Comparison of ENCODE assay signal across 22 mouse cellular contexts in genomic region chr10:5153047-5153446, GRCm38 (mm10).
DNase-seq lines count a peak whose midpoint lies in the region; ATAC-seq and TF ChIP-seq lines count a peak whose summit lies in the region.
"Had no signal": no experiment of that assay in that cellular context is flagged by ENCODE, and none has a peak within 500 bp of the region (broad histone marks: within the 10 kb centered on the region; RNA-seq: fewer than 3 reads in every experiment).

No protein-coding gene starts in this region.

- H3K4me1 ChIP-seq in heart, adult 2 months (ENCODE audit: control insufficient read depth, insufficient read depth, low read length): peaks cover 3% of the 10 kb centered on the region
- no peaks in the 10 kb centered on the region for H3K4me1 ChIP-seq in heart, embryonic 12.5 days (replicated peaks)
- H3K4me1 ChIP-seq in heart, postnatal 0 days (ENCODE audit: control insufficient read depth, insufficient read depth): no peaks in the 10 kb centered on the region
- H3K4me1 ChIP-seq in brown adipose tissue, adult 24 weeks (ENCODE audit: control insufficient read depth, insufficient read depth, insufficient read length, low read length): peaks cover 6% of the 10 kb centered on the region; the same call in 1 of the 2 replicates
- H3K4me1 ChIP-seq: forebrain, embryonic 10.5 days; forebrain, embryonic 13.5 days; heart, embryonic 15.5 days had no signal

- peak in 1 of 2 experiments; percentile 17 for DNase-seq in heart, adult 2 months
- DNase-seq in heart, postnatal 0 days (ENCODE audit: low spot score): peak; percentile 14
- no peak for DNase-seq in heart, postnatal 36 days
- no peak for DNase-seq in adrenal gland, adult 2 months
- DNase-seq: adrenal gland, adult 8-10 months; adrenal gland, postnatal 25 days; cerebellum, adult 18-20 months; cerebellum, adult 9-10 months; cerebellum, postnatal 14 days; gastrocnemius, postnatal 25 days had no signal

- H3K4me3 ChIP-seq in heart, adult 2 months: no peak overlapping the region
- no peak overlapping the region for H3K4me3 ChIP-seq in heart, embryonic 12.5 days
- no peak overlapping the region for H3K4me3 ChIP-seq in heart, postnatal 0 days (ENCODE audit: low read depth, low read length)
- no peak overlapping the region for H3K4me3 ChIP-seq in brown adipose tissue, adult 24 weeks (ENCODE audit: insufficient read depth, low read depth, low read length)
- H3K4me3 ChIP-seq: forebrain, embryonic 10.5 days; forebrain, embryonic 13.5 days; heart, embryonic 15.5 days had no signal

- peak; percentile 26; the same call in 1 of the 2 replicates for TF ChIP-seq POLR2A in heart, adult 2 months (IDR thresholded peaks at IDR 0.05; ENCODE audit: insufficient read depth, low read depth, low read length)

- no peak overlapping the region for H3K4me2 ChIP-seq in heart, embryonic 12.5 days
- H3K4me2 ChIP-seq in heart, postnatal 0 days (ENCODE audit: low read depth, low read length): no peak overlapping the region
- H3K4me2 ChIP-seq: forebrain, embryonic 13.5 days; heart, embryonic 11.5 days; heart, embryonic 15.5 days; hindbrain, embryonic 14.5 days had no signal

- no peak overlapping the region for H3K9ac ChIP-seq in heart, adult 2 months (ENCODE audit: low read depth, low read length)
- no peak overlapping the region for H3K9ac ChIP-seq in heart, embryonic 12.5 days
- H3K9ac ChIP-seq in heart, postnatal 0 days (replicated peaks; ENCODE audit: low read depth, low read length): no peak overlapping the region
- H3K9ac ChIP-seq: forebrain, embryonic 13.5 days; heart, embryonic 15.5 days; hindbrain, embryonic 14.5 days had no signal

- no peak for TF ChIP-seq EP300 in heart, adult 2 months (IDR thresholded peaks at IDR 0.05; ENCODE audit: insufficient read depth, low read depth, low read length)
- TF ChIP-seq EP300 in heart, postnatal 0 days (IDR thresholded peaks at IDR 0.05; ENCODE audit: low read depth): peak; percentile 50; the same call in 1 of the 2 replicates

- no peaks in the 10 kb centered on the region for H3K9me3 ChIP-seq in heart, embryonic 12.5 days (replicated peaks)
- no peaks in the 10 kb centered on the region for H3K9me3 ChIP-seq in heart, postnatal 0 days (replicated peaks; ENCODE audit: control insufficient read depth, low read length)
- H3K9me3 ChIP-seq: forebrain, embryonic 10.5 days; forebrain, embryonic 13.5 days; heart, embryonic 15.5 days had no signal

- no peaks in the 10 kb centered on the region for H3K27me3 ChIP-seq in heart, adult 2 months (ENCODE audit: control insufficient read depth, insufficient read depth, low read length)
- no peaks in the 10 kb centered on the region for H3K27me3 ChIP-seq in heart, embryonic 12.5 days (replicated peaks)
- no peaks in the 10 kb centered on the region for H3K27me3 ChIP-seq in heart, postnatal 0 days (ENCODE audit: control insufficient read depth, insufficient read depth, low read length)
- H3K27me3 ChIP-seq: forebrain, embryonic 13.5 days; heart, embryonic 15.5 days had no signal

- no peak for TF ChIP-seq CTCF in heart, adult 2 months (IDR thresholded peaks at IDR 0.05)
- no peak for TF ChIP-seq CTCF in heart, postnatal 0 days (IDR thresholded peaks at IDR 0.05; ENCODE audit: low read depth)

- H3K79me2 ChIP-seq in heart, adult 2 months (replicated peaks; ENCODE audit: control insufficient read depth, insufficient read depth, low read length): no peaks in the 10 kb centered on the region

- peaks cover 7% of the 10 kb centered on the region for H3K36me3 ChIP-seq in heart, adult 2 months (ENCODE audit: control insufficient read depth, insufficient read depth, low read length)
- peaks cover 29% of the 10 kb centered on the region for H3K36me3 ChIP-seq in heart, embryonic 12.5 days
- peaks cover 48% of the 10 kb centered on the region for H3K36me3 ChIP-seq in heart, postnatal 0 days (replicated peaks; ENCODE audit: control insufficient read depth, insufficient read depth, low read length)
- H3K36me3 ChIP-seq: forebrain, embryonic 10.5 days; heart, embryonic 15.5 days had no signal

- intact Hi-C loops in heart, adult 2 months (cut with DNase I): loop anchor here (5.0 kb wide), 1 partner anchor 71 kb away; no protein-coding TSS in a partner anchor
- intact Hi-C loops in heart, postnatal 36 days (cut with DNase I): loop anchor here (1.0 kb wide), 1 partner anchor 93 kb away; no protein-coding TSS in a partner anchor

- 50% methylated on average over 6 of the region's 6 CpGs for WGBS in heart, adult 2 months
- 76% methylated on average over 6 of the region's 6 CpGs for WGBS in heart, embryonic 12.5 days
- 71% methylated on average over 6 of the region's 6 CpGs for WGBS in heart, postnatal 0 days

- H3K27ac ChIP-seq in heart, adult 2 months: peak overlapping the region; percentile 38; the same call in 1 of the 2 replicates
- H3K27ac ChIP-seq in heart, embryonic 12.5 days (ENCODE audit: poor library complexity, severe bottlenecking): no peak overlapping the region
- H3K27ac ChIP-seq in heart, postnatal 0 days (ENCODE audit: low read depth): no peak overlapping the region
- peak overlapping the region; percentile 29 for H3K27ac ChIP-seq in brown adipose tissue, adult 24 weeks (replicated peaks; ENCODE audit: low read depth, low read length)
- H3K27ac ChIP-seq: forebrain, embryonic 10.5 days; forebrain, embryonic 13.5 days; heart, embryonic 15.5 days; hindbrain, embryonic 14.5 days; hindbrain, postnatal 0 days had no signal

- no peak for ATAC-seq in heart, embryonic 12.5 days (ENCODE audit: insufficient number of reproducible peaks, low FRiP score)
- ATAC-seq in heart, postnatal 0 days (ENCODE audit: insufficient read depth, low read depth): no peak
- ATAC-seq: CD4-positive, CD25-positive, alpha-beta regulatory T cell, adult 4 months; forebrain, embryonic 13.5 days; forebrain, embryonic 16.5 days; hindbrain, postnatal 0 days; inflammation-experienced regulatory T-cells, adult 6 months; intestine, embryonic 16.5 days had no signal

Comparison
In these comparisons a context has a peak if more than half of its experiments do, and no peak if none do; other contexts are left out.
1. H3K27ac ChIP-seq: peak in heart, adult 2 months (single experiment) and brown adipose tissue, adult 24 weeks (single experiment); none in heart, embryonic 12.5 days (single experiment) and heart, postnatal 0 days (single experiment).